Mouse (Mus musculus) megakaryocyte, embryonic 14.5 days (primary cell): ENCODE results near the gene Ccdc62.

Experiments
- FLI1 ChIP-seq: IDR thresholded peaks from 2 replicates; pipeline ENCODE4 v1.6.1; 2012; ENCODE audit warnings: low read length, inconsistent platforms, mixed read lengths
- GATA1 ChIP-seq: IDR thresholded peaks from 3 replicates; pipeline ENCODE4 v1.6.1; 2012; ENCODE audit warnings: mixed read lengths, low read length, inconsistent platforms, borderline replicate concordance

- TF ChIP-seq GATA1: no peak
- no peak for TF ChIP-seq FLI1
Observed at GRCm38 (mm10) chr5:123997811-123998210, 67.3 kb downstream of the Ccdc62 start.
